Mouse (Mus musculus) mesoderm, embryonic 11.5 days (tissue): ENCODE measurements around the gene Pdia3.
"Not testable (repeated sequence)": the region's sequence is repeated elsewhere in the genome, so short reads cannot be mapped to it uniquely, and the experiment has no call there.

ENCODE experiments used
- DNase-seq: peaks from one replicate; pipeline ENCODE4 v3.0.0-alpha.2; 2012; ENCODE audit warnings: low read depth, low spot score

The Pdia3 gene

DNA sequence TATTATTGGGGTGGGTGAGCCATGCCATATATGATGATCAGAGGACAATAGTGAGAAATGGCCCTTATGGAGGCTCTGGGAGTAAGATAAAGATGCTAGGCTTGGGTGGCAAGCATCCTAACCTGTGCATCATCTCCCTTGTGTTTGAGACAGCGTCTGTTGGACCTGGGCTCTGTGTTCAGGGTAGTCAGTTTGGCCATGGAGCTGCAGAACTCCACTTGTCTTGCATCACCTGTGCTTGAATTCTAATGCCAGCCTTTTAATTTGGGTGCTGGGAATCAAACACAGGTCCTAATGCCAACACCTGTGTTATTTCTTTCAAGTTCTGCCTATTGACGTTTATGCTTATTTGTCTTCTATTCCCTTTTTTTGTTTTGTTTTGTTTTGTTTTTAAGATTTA is 61.7 kb downstream of the Pdia3 start:
- not testable (repeated sequence) for DNase-seq

DNA sequence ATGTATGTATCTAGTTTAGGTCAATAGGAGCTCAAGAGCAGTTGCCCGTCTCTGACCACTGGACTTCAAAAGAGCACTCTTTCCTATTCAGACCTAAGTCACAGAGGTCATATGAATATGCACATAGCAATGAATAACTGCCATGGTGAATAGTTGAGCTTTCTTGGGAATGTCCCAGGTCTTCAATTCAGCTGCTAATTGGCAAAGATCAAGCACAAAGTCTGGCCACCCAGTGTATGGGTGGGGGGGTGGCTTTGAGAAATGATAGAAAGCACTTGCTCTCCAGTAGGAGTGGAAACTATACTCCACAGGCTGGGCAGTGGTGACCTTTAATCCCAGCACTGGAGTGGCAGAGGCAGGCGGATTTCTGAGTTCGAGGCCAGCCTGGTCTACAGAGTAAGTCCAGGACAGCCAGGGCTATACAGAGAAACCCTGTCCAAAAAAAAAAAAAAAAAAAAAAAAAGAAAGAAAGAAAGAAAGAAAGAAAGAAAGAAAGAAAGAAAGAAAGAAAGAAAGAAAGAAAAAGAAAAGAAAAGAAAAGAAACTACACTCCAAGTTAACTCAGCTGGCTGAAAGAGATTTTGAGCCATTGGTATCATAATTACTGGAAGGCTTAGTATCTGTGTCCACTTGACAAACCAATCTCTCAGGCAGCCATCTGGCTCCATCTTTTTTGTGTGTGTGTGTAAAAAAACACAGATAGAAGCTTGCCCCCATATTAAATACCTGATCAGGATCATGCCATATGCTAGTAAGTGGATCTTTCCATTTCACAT is 64.1 kb downstream of the Pdia3 start:
- no peak for DNase-seq

DNA sequence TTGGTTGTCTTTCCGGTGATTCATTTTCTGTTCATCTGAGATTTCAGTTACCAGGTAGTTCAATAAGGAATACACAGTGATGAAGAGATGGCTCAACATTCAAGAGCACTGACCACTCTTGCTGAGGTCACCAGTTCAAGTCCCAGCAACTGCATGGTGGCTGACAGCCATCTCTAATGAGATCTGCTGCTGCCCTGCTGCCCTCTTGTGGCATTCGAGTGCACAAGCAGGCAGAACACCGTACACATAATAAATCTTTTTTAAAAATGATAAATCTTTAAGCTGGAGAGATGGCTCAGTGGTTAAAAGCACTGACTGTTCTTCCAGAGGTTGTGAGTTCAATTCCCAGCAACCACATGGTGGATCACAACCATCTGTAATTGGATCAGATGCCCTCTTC is 66.9 kb downstream of the Pdia3 start:
- DNase-seq, result peak; percentile 23

DNA sequence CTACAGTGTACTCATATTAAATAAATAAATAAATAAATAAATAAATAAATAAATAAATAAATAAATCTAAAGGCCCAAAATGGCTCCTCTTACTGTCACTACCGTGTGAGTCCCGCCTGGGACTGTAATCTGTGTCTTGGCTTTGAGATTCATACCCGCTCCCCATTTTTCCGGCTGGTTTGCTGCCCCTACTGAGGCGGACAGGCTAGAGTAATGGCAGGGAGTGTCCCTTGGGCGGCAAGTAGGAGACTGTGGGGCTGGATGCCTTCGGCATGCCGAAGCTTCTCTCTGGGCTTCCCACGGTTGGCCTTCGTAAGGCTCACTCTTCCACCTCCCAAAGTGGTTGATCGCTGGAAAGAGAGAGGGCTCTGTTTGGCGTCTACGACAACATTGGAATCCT is 67.3 kb downstream of the Pdia3 start:
- DNase-seq, result not testable (repeated sequence)

DNA sequence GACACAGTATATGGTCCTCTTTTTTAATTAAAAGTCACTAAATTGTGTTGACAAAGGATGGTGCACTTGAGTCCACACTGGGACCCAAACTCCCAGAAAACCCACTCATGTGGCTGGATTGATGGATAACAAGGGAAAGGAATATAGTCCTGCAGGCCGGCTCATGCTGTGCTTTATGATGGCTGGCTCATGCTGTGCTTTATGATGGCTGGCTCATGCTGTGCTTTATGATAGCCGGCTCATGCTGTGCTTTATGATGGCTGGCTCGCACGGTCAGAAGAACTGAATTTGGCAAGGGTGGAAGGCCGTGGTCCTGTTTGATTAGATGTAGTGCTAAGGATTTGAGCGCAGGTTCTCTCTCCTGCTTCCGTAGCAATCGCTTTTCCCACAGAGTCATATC is 70.0 kb downstream of the Pdia3 start:
- DNase-seq, result no peak

DNA sequence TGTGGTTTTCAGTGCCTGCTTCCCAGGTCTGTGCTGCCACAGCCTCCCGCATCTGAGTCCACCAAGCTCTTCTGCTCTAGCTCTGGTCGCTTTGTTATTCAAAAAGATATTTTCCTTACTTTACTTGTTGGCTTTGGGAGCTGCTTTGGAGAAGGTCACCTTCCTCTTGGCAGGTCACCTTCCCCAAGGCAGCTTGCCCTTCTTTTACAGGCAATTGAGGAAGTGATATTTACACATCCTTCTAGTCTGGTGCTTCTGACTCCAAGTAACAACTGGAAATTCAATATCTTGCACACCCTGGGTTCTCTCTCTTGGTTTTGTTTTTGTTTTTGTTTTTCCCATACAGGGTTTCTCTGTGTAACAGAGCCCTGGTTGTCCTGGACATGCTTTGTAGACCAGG is 70.8 kb downstream of the Pdia3 start:
- not testable (repeated sequence) for DNase-seq
